Mouse (Mus musculus): ENCODE results near the gene Uhrf1.

GRCm38 (mm10) chr17:56275842-56276480 lies 27.2 kb upstream of the Uhrf1 start:
- no peak for TF ChIP-seq EP300 (IDR thresholded peaks at IDR 0.05)
- TF ChIP-seq CTCF (IDR thresholded peaks at IDR 0.05) = no peak

All from lung, postnatal 0 days (tissue).